Mouse (Mus musculus) heart, postnatal 14 days (tissue): Measurements from ENCODE around the gene Cntnap2. TPM values are rescaled to one million over a fixed set of nuclear protein-coding genes. Genes with fewer than 3 reads are reported as not detected.

ENCODE experiments used
- DNase-seq, 2 experiments: peaks; one replicate each; pipeline ENCODE4 v3.0.0; 2021 to 2022
- intact Hi-C: fragments of 180-260 bp; cut with DNase I; formaldehyde crosslinking; loops from one replicate; pipeline ENCODE4 v1.15.1; 2025
- total RNA-seq, 2 experiments: library from RNA; stranded (reverse); gene quantifications; 2 replicates each; pipeline ENCODE4 v1.2.3; 2021

Gene Cntnap2
- total RNA-seq, 2 experiments from 2014 or later = not detected

DNA sequence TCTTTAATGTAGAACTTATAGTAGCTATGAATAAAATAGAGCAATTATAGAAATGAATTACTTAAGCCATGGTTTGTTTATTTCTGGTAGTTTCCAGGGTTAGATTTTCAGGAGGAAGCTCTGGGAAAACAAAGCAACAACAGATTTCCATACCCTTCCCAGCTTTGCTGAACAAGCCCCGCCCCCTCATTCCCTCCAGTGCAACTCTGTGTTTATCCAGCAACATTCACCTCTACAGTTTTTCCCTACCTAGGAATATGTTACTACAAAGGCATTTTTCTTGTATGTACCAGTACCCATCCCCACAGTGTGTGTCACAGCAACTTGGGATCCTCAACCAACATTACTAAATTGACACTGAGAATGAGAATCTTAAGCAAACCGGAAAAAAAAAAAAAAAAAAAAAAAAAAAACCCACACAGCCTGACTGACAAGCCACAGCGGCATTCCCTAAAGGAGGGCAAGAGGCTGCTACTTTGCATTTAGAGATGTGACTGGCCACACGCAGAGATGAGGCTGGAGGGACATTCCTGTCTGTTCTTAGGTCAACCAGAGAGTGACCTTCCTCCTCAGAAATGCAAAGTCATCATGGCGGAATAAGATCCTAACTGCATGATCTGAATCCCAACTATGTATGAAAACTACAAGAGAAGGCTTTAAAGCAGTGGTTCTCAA, 2260.3 kb downstream of the Cntnap2 start:
- no peak for DNase-seq
- intact Hi-C loops = loop anchor here (10.0 kb wide), 2 partner anchors 135 to 205 kb away; partner anchors contain the start of gene Cul1

- no peak for DNase-seq
- intact Hi-C loops = no loop called here
Observed at GRCm38 (mm10) chr6:47323169-47323835, 2264.1 kb downstream of the Cntnap2 start.

DNA sequence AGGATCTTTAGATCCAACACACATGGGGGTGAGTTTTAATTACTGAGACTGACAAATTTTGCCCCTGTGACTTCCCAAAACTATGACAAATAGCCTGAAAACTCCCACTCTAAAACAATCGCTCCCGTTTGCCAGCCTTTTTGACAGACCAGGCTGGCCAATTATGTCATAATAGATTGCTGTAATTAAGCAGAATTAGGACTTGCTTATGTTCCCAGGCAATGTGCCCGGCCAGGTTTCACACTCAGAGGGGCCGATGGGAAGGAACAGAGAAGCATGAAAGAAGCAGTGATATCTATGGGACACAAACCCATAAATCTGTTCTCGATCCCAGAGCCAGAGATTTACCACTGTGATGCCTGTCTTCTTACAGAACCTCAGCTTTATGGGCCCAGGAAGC, 2264.7 kb downstream of the Cntnap2 start:
- intact Hi-C loops = no loop called here
- DNase-seq = no peak

- intact Hi-C loops = no loop called here
- DNase-seq = no peak
Observed at GRCm38 (mm10) chr6:47328281-47328680, 2269.1 kb downstream of the Cntnap2 start.

- DNase-seq = peak in 1 of 2 experiments; percentile 12
Observed at GRCm38 (mm10) chr6:47329212-47329611, 2270.1 kb downstream of the Cntnap2 start.

DNA sequence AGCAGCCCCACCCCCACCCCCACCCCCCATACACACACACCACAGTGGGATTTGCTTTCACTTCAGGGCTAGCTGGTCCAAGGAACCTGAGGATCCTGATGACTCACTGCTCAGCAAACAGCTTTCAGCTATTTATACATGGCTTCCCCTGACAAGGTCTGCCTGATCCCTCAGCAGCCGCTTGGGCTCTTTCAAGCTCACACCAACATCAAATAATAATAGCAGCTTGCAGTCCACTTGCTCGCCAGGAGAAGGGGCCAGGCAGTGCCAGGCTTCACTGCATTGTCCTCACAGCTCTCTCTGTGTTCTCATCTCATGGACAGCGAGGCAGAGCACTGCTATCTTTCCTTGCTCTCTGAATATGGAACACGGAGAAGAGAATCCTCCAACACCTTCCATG, 2273.9 kb downstream of the Cntnap2 start:
- intact Hi-C loops = no loop called here
- no peak for DNase-seq

More at GRCm38 (mm10) chr6:47329212-47329611, 2270.1 kb downstream of the Cntnap2 start:
- intact Hi-C loops = no loop called here

DNA sequence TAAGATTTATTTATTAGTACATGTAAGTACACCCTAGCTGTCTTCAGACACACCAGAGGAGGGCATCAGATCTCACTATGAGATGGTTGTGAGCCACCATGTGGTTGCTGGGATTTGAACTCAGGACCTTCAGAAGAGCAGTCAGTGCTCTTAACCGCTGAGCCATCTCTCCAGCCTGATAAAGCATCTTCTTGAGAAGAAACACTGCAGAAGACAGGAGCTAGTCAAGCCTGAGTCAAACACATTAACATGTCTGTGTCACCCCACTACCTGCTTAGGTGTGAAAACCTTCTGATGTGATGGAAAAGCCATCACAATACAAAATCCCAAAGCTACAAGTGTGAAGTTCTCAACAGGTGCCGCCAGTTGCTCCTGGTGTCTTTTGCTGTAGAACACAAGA, 2275.2 kb downstream of the Cntnap2 start:
- intact Hi-C loops = no loop called here
- DNase-seq = no peak

DNA sequence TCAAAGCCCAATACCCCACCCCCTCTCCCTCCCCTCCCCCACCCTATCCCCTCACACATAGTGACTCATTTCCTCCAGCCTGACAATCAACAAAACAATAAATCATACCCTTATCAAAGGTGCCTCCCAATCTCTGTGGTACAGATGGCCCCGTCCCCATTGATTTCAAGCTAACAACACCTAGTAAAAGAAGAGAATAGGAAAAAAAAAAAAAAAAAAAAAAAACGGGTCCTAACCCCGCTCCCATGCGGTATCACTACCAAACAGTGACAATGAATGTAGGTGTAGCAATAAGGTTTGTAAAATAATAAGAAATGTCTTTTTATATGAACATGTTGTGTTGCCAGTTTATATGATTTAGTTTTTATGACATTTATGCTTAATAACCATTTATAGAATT, 2278.1 kb downstream of the Cntnap2 start:
- intact Hi-C loops = no loop called here
- DNase-seq = no peak

- no peak for DNase-seq
- intact Hi-C loops = no loop called here
Observed at GRCm38 (mm10) chr6:47338113-47338512, 2279.0 kb downstream of the Cntnap2 start.

DNA sequence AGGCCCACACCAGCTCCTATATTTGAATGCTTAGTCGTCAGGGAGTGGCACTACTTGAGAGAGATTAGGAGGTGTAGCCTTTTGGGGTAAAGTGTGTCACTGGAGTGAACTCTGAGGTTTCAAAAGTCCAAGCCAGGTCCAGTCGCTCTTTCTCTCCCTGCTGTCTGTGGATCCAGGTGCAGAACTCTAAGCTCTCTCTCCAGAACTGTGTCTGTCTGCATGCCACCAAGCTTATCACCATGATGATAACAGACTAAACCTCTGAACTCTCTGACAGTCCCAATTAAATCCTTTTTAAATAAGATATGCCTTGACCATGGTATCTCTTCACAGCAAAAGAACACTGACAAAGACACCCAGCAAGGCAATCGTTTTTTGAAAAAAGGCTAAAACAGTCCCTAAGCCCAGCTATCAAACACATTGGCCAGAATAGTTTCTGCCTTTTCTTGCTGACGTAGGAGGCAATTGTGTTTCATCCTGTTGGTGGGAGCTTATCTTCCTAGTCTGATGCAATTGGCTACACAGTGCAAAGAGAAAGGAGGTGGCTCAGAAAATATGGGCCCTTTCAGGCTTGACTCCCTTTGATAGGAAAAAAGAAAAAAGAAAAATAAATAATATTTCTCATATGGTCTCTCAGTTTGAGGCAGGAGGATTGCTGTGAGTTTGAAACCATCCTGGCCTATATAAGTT, 2281.8 kb downstream of the Cntnap2 start:
- intact Hi-C loops = no loop called here
- DNase-seq = no peak

GRCm38 (mm10) chr6:47341503-47341884, 2282.3 kb downstream of the Cntnap2 start:
- intact Hi-C loops = no loop called here
- no peak for DNase-seq

DNA sequence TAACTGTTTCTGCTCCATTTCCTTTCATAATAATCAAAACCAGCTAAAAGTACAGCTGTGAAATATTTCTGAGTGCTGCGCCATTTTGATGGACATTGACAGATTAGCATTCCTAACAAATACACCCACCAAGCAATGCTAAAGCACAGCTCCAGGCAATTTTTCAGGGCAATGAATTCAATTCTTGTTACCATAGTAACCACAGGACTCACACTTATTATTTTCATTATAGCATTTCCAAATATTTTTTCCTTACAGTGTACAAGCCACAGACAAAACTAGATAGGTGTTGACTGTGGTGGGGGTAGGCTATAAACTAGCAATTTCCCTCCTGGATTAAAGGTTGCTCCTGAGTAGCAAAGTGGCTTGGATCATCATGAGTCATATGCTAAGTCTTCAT, 2284.1 kb downstream of the Cntnap2 start:
- intact Hi-C loops = no loop called here
- DNase-seq = no peak

- no peak for DNase-seq
- intact Hi-C loops = no loop called here
Observed at GRCm38 (mm10) chr6:47344696-47345095, 2285.5 kb downstream of the Cntnap2 start.

GRCm38 (mm10) chr6:47350100-47350690, 2291.0 kb downstream of the Cntnap2 start:
- intact Hi-C loops = no loop called here
- DNase-seq = no peak
